Mouse (Mus musculus): ENCODE measurements around the gene Ifna16. TPM values are rescaled to one million over a fixed set of nuclear protein-coding genes. Genes with fewer than 3 reads are reported as not detected.

Ifna16 gene
- not detected in 2 replicates for polyA plus RNA-seq (2015; fragmentation: Nextera tagmentation; extraction: Ambion mirVana)

- WGBS: 64% methylated on average over 1 of the region's 1 CpGs
Observed at GRCm38 (mm10) chr4:88676824-88677223, at the start of gene Ifna16. Gene Ifna16, minus strand, starts transcription at chr4:88676924.

GRCm38 (mm10) chr4:88723497-88724090 is 46.9 kb upstream of the Ifna16 start:
- peaks cover 22% of the 10 kb centered on the region for H3K4me1 ChIP-seq
- H3K9me3 ChIP-seq: no peaks in the 10 kb centered on the region
- no peak overlapping the region for H3K4me2 ChIP-seq
- H3K27me3 ChIP-seq (replicated peaks): no peaks in the 10 kb centered on the region
- 59% methylated on average over 8 of the region's 8 CpGs for WGBS
- no peak overlapping the region for H3K4me3 ChIP-seq
- H3K27ac ChIP-seq (replicated peaks): no peak overlapping the region
- H3K9ac ChIP-seq: no peak overlapping the region
- ATAC-seq (ENCODE audit: extremely low read depth, insufficient number of reproducible peaks, low FRiP score, low TSS enrichment): no peak
- peaks cover 17% of the 10 kb centered on the region for H3K36me3 ChIP-seq

More at GRCm38 (mm10) chr4:88676824-88677223, at the start of gene Ifna16:
- H3K4me1 ChIP-seq: no peaks in the 10 kb centered on the region
- H3K9me3 ChIP-seq: no peaks in the 10 kb centered on the region
- no peak within 1 kb of the TSS for H3K9ac ChIP-seq
- H3K4me3 ChIP-seq: no peak within 1 kb of the TSS
- no peaks in the 10 kb centered on the region for H3K27me3 ChIP-seq (replicated peaks)
- no peak within 1 kb of the TSS for H3K4me2 ChIP-seq
- ATAC-seq (ENCODE audit: extremely low read depth, insufficient number of reproducible peaks, low FRiP score, low TSS enrichment): no peak
- H3K36me3 ChIP-seq: no peaks in the 10 kb centered on the region
- no peak within 1 kb of the TSS for H3K27ac ChIP-seq (replicated peaks)

- Histone ChIP-seq H3K9ac (peak within 1 kb of the TSS; percentile 99), H3K27me3 (replicated peaks) (no peaks in the 10 kb centered on the region), H3K9me3 (no peaks in the 10 kb centered on the region), H3K4me2 (peak within 1 kb of the TSS; percentile 95), H3K4me1 (peaks cover 30% of the 10 kb centered on the region), H3K4me3 (peak within 1 kb of the TSS; percentile 93), H3K36me3 (peaks cover 23% of the 10 kb centered on the region), H3K27ac (replicated peaks) (peak within 1 kb of the TSS; percentile 99)
- ATAC-seq (ENCODE audit: extremely low read depth, insufficient number of reproducible peaks, low FRiP score, low TSS enrichment): peak; percentile 94
- WGBS: under 1% methylated on average over 79 of the region's 82 CpGs
Observed at GRCm38 (mm10) chr4:88721791-88722721, 45.3 kb upstream of the Ifna16 start, which contains the start of the genes Gm26566 and Klhl9. Gene Gm26566, plus strand, starts transcription at chr4:88721805. Gene Klhl9, minus strand, starts transcription at chr4:88722465.

GRCm38 (mm10) chr4:88718715-88719114 is 42.0 kb upstream of the Ifna16 start:
- 26% methylated on average over 1 of the region's 1 CpGs for whole genome bisulfite sequencing
- no peaks in the 10 kb centered on the region for H3K27me3 ChIP-seq (replicated peaks)
- H3K9ac ChIP-seq: peak overlapping the region; percentile 74
- peaks cover 44% of the 10 kb centered on the region for H3K4me1 ChIP-seq
- peak overlapping the region; percentile 93 for H3K4me3 ChIP-seq
- peaks cover 55% of the 10 kb centered on the region for H3K36me3 ChIP-seq
- H3K9me3 ChIP-seq: no peaks in the 10 kb centered on the region
- H3K27ac ChIP-seq (replicated peaks): no peak overlapping the region
- no peak for ATAC-seq (ENCODE audit: extremely low read depth, insufficient number of reproducible peaks, low FRiP score, low TSS enrichment)
- H3K4me2 ChIP-seq: peak overlapping the region; percentile 95

GRCm38 (mm10) chr4:88715059-88715458 is 38.3 kb upstream of the Ifna16 start:
- no peak overlapping the region for H3K9ac ChIP-seq
- no peak for ATAC-seq (ENCODE audit: extremely low read depth, insufficient number of reproducible peaks, low FRiP score, low TSS enrichment)
- peaks cover 54% of the 10 kb centered on the region for H3K36me3 ChIP-seq
- no peaks in the 10 kb centered on the region for H3K27me3 ChIP-seq (replicated peaks)
- no peaks in the 10 kb centered on the region for H3K9me3 ChIP-seq
- H3K4me1 ChIP-seq: peaks cover 29% of the 10 kb centered on the region
- H3K4me2 ChIP-seq: no peak overlapping the region
- no peak overlapping the region for H3K4me3 ChIP-seq
- H3K27ac ChIP-seq (replicated peaks): 0 out of 2 replicates have a peak overlapping the region, but pooled peaks have one; percentile 15

- H3K9ac ChIP-seq: no peak overlapping the region
- no peak overlapping the region for H3K4me3 ChIP-seq
- no peak overlapping the region for H3K4me2 ChIP-seq
- peaks cover 27% of the 10 kb centered on the region for H3K4me1 ChIP-seq
- H3K9me3 ChIP-seq: no peaks in the 10 kb centered on the region
- no peaks in the 10 kb centered on the region for H3K27me3 ChIP-seq (replicated peaks)
- 81% methylated on average over 1 of the region's 1 CpGs for WGBS
- ATAC-seq (ENCODE audit: extremely low read depth, insufficient number of reproducible peaks, low FRiP score, low TSS enrichment): no peak
- H3K27ac ChIP-seq (replicated peaks): no peak overlapping the region
- H3K36me3 ChIP-seq: peaks cover 57% of the 10 kb centered on the region
Observed at GRCm38 (mm10) chr4:88714281-88714680, 37.6 kb upstream of the Ifna16 start.

GRCm38 (mm10) chr4:88707128-88707826 is 30.6 kb upstream of the Ifna16 start:
- Histone ChIP-seq H3K9me3 (no peaks in the 10 kb centered on the region), H3K27me3 (replicated peaks) (no peaks in the 10 kb centered on the region), H3K36me3 (peaks cover 8% of the 10 kb centered on the region; the same call in 1 of the 2 replicates), H3K9ac (no peak overlapping the region), H3K27ac (replicated peaks) (no peak overlapping the region), H3K4me2 (no peak overlapping the region), H3K4me3 (no peak overlapping the region), H3K4me1 (no peaks in the 10 kb centered on the region)
- no peak for ATAC-seq (ENCODE audit: extremely low read depth, insufficient number of reproducible peaks, low FRiP score, low TSS enrichment)
- 87% methylated on average over 1 of the region's 1 CpGs for WGBS

- Histone ChIP-seq H3K9me3 (no peaks in the 10 kb centered on the region), H3K4me2 (no peak overlapping the region), H3K36me3 (peaks cover 5% of the 10 kb centered on the region; the same call in 1 of the 2 replicates), H3K9ac (no peak overlapping the region), H3K4me1 (no peaks in the 10 kb centered on the region), H3K4me3 (no peak overlapping the region), H3K27me3 (replicated peaks) (no peaks in the 10 kb centered on the region), H3K27ac (replicated peaks) (no peak overlapping the region)
- 31% methylated on average over 3 of the region's 3 CpGs for WGBS
- ATAC-seq (ENCODE audit: extremely low read depth, insufficient number of reproducible peaks, low FRiP score, low TSS enrichment): no peak
Observed at GRCm38 (mm10) chr4:88705924-88706323, 29.2 kb upstream of the Ifna16 start.

- Histone ChIP-seq H3K4me2 (no peak overlapping the region), H3K4me3 (no peak overlapping the region), H3K36me3 (no peaks in the 10 kb centered on the region), H3K9ac (no peak overlapping the region), H3K27me3 (replicated peaks) (0 out of 2 replicates have a peak, but pooled peaks cover 10% of the 10 kb centered on the region), H3K4me1 (no peaks in the 10 kb centered on the region), H3K9me3 (no peaks in the 10 kb centered on the region), H3K27ac (replicated peaks) (no peak overlapping the region)
- 79% methylated on average over 1 of the region's 1 CpGs for WGBS
- no peak for ATAC-seq (ENCODE audit: extremely low read depth, insufficient number of reproducible peaks, low FRiP score, low TSS enrichment)
Observed at GRCm38 (mm10) chr4:88699301-88699700, 22.6 kb upstream of the Ifna16 start.

GRCm38 (mm10) chr4:88698781-88699180 is 22.1 kb upstream of the Ifna16 start:
- Histone ChIP-seq H3K4me1 (no peaks in the 10 kb centered on the region), H3K36me3 (no peaks in the 10 kb centered on the region), H3K4me3 (no peak overlapping the region), H3K9me3 (no peaks in the 10 kb centered on the region), H3K4me2 (no peak overlapping the region), H3K27me3 (replicated peaks) (peaks cover 10% of the 10 kb centered on the region; the same call in 1 of the 2 replicates), H3K27ac (replicated peaks) (no peak overlapping the region), H3K9ac (no peak overlapping the region)
- no peak for ATAC-seq (ENCODE audit: extremely low read depth, insufficient number of reproducible peaks, low FRiP score, low TSS enrichment)
- 72% methylated on average over 5 of the region's 5 CpGs for WGBS

GRCm38 (mm10) chr4:88697753-88698152 is 21.0 kb upstream of the Ifna16 start:
- H3K27me3 ChIP-seq (replicated peaks): peaks cover 10% of the 10 kb centered on the region; the same call in 1 of the 2 replicates
- H3K4me2 ChIP-seq: no peak overlapping the region
- H3K36me3 ChIP-seq: no peaks in the 10 kb centered on the region
- no peak for ATAC-seq (ENCODE audit: extremely low read depth, insufficient number of reproducible peaks, low FRiP score, low TSS enrichment)
- 75% methylated on average over 4 of the region's 4 CpGs for WGBS
- H3K9ac ChIP-seq: no peak overlapping the region
- H3K27ac ChIP-seq (replicated peaks): no peak overlapping the region
- no peaks in the 10 kb centered on the region for H3K9me3 ChIP-seq
- H3K4me3 ChIP-seq: no peak overlapping the region
- no peaks in the 10 kb centered on the region for H3K4me1 ChIP-seq

Measured in heart, embryonic 13.5 days (tissue).